Mouse (Mus musculus) adrenal gland, adult 18-20 months (tissue): ENCODE measurements around the gene Prdm16. TPM values are rescaled to one million over a fixed set of nuclear protein-coding genes. Genes with fewer than 3 reads are reported as not detected.

Source experiments
- DNase-seq, 2 experiments: peaks; one replicate each; pipeline ENCODE4 v3.0.0; 2021 to 2022; ENCODE audit warnings: low spot score in 2 of 2
- total RNA-seq, 2 experiments: library from RNA; stranded (reverse); gene quantifications; 1 replicate in 1 of 2; 2 replicates in 1 of 2; pipeline ENCODE4 v1.2.3; 2021

Gene Prdm16
- total RNA-seq, 2 experiments from 2014 or later: 4.3 to 7.6 TPM

GRCm38 (mm10) chr4:154521881-154522676, 114.6 kb downstream of the Prdm16 start:
- no peak for DNase-seq

GRCm38 (mm10) chr4:154519470-154520037, 117.1 kb downstream of the Prdm16 start:
- no peak for DNase-seq

- no peak for DNase-seq
Observed at GRCm38 (mm10) chr4:154517991-154518390, 118.7 kb downstream of the Prdm16 start.

GRCm38 (mm10) chr4:154516470-154516869, 120.2 kb downstream of the Prdm16 start:
- DNase-seq: no peak

GRCm38 (mm10) chr4:154513664-154514063, 123.0 kb downstream of the Prdm16 start:
- no peak for DNase-seq

- DNase-seq: no peak
Observed at GRCm38 (mm10) chr4:154512518-154513090, 124.1 kb downstream of the Prdm16 start.

- DNase-seq: no peak
Observed at GRCm38 (mm10) chr4:154511767-154512166, 124.9 kb downstream of the Prdm16 start.

- DNase-seq: peak in 1 of 2 experiments; percentile 32
Observed at GRCm38 (mm10) chr4:154506774-154507435, 129.8 kb downstream of the Prdm16 start.

GRCm38 (mm10) chr4:154505313-154505712, 131.4 kb downstream of the Prdm16 start:
- DNase-seq: no peak

- DNase-seq: no peak
Observed at GRCm38 (mm10) chr4:154503260-154503829, 133.3 kb downstream of the Prdm16 start.

GRCm38 (mm10) chr4:154502403-154503000, 134.2 kb downstream of the Prdm16 start:
- DNase-seq: no peak

- no peak for DNase-seq
Observed at GRCm38 (mm10) chr4:154500695-154501094, 136.0 kb downstream of the Prdm16 start.

GRCm38 (mm10) chr4:154499701-154500523, 136.8 kb downstream of the Prdm16 start:
- DNase-seq: no peak

- no peak for DNase-seq
Observed at GRCm38 (mm10) chr4:154497423-154498175, 139.1 kb downstream of the Prdm16 start.

- DNase-seq: peak; percentile 81 to 83
Observed at GRCm38 (mm10) chr4:154496991-154497390, 139.7 kb downstream of the Prdm16 start.

GRCm38 (mm10) chr4:154496522-154496921, 140.2 kb downstream of the Prdm16 start:
- DNase-seq: no peak

GRCm38 (mm10) chr4:154493996-154494395, 142.7 kb downstream of the Prdm16 start:
- no peak for DNase-seq

- no peak for DNase-seq
Observed at GRCm38 (mm10) chr4:154492714-154493121, 144.0 kb downstream of the Prdm16 start.

GRCm38 (mm10) chr4:154492268-154492667, 144.4 kb downstream of the Prdm16 start:
- DNase-seq: no peak
